Mouse (Mus musculus) testis, adult 2 months (tissue): ENCODE measurements around the gene Hykk. TPM values are rescaled to one million over a fixed set of nuclear protein-coding genes. Genes with fewer than 3 reads are reported as not detected.

Experiments used
- H3K27ac ChIP-seq: fragments of 200-500 bp; 2 replicates; pipeline ENCODE4 v1.5.1; 2012; ENCODE audit warnings: low read depth, low read length; ENCODE audit not compliant: control insufficient read depth, insufficient read depth
- H3K27me3 ChIP-seq: fragments of 200-500 bp; 2 replicates; pipeline ENCODE4 v1.6.1; 2012; ENCODE audit warnings: mild to moderate bottlenecking, low read length, moderate library complexity; ENCODE audit not compliant: control insufficient read depth, insufficient read depth
- H3K36me3 ChIP-seq: fragments of 200-500 bp; 2 replicates; pipeline ENCODE4 v1.6.1; 2012; ENCODE audit warnings: mild to moderate bottlenecking, low read length; ENCODE audit not compliant: control insufficient read depth, insufficient read depth
- H3K4me1 ChIP-seq: fragments of 200-500 bp; 2 replicates; pipeline ENCODE4 v1.6.1; 2012; ENCODE audit warnings: low read length; ENCODE audit not compliant: control insufficient read depth, insufficient read depth
- H3K4me3 ChIP-seq: fragments of 200-500 bp; 2 replicates; pipeline ENCODE4 v1.5.1; 2012; ENCODE audit warnings: low read depth, mild to moderate bottlenecking, low read length, moderate library complexity, mixed read lengths; ENCODE audit not compliant: control insufficient read depth
- CTCF ChIP-seq: fragments of 200-500 bp; IDR thresholded peaks from 2 replicates; pipeline ENCODE4 v1.5.1; 2012; ENCODE audit warnings: low read depth, mild to moderate bottlenecking, inconsistent platforms, low read length, moderate library complexity; ENCODE audit not compliant: control insufficient read depth, insufficient read depth, insufficient replicate concordance
- POLR2A ChIP-seq: fragments of 200-500 bp; IDR thresholded peaks from 2 replicates; pipeline ENCODE4 v1.6.1; 2012; ENCODE audit warnings: low read depth, mild to moderate bottlenecking, inconsistent platforms, low read length, moderate library complexity; ENCODE audit not compliant: control insufficient read depth
- polyA plus RNA-seq: library from polyadenylated mRNA; depleted of rRNA; stranded (reverse); fragments of >200 nt; gene quantifications from 2 replicates; pipeline ENCODE4 v1.2.3, GENCODE M21; 2012; rRNA removed

The Hykk gene
- polyA plus RNA-seq = 0.16 and 0.36 TPM in 2 replicates

DNA sequence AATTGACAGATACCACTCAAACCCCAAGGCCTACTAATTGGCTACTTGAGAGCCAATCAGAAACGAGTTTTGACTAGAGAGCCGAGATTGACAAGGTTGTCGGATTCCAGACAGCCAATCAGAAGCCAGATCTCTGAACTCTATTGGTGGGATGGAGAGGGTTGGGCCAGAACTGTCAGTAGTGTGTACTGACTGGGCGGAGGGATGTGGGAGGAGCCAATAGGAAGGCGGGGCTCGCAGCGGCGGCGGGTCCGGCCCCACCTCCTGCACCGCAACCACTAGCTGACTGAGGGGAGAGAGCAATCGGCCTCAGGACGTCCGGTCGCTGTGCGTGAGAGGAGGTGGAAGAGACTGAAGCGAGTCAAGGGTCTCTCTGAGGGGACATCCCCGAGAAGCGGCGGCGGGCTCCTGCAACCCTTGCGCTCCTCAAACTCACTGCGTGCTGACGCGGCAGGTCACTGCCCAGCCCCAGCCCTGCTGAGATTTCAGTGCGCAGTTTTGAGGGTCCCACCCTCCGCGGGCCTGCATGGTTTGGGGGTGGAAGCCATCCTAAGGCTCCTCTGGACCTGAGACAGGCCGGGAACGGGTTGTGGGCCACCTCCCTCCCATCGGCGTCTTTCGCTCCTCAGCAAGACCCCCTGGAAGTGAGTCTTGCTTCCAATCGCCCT lies at the start of gene Hykk:
Hykk (plus strand) TSS at position 274 of the 668 bp plus-strand sequence.
- TF ChIP-seq POLR2A = peak; percentile 29; the same call in 1 of the 2 replicates
- TF ChIP-seq CTCF = no peak

DNA sequence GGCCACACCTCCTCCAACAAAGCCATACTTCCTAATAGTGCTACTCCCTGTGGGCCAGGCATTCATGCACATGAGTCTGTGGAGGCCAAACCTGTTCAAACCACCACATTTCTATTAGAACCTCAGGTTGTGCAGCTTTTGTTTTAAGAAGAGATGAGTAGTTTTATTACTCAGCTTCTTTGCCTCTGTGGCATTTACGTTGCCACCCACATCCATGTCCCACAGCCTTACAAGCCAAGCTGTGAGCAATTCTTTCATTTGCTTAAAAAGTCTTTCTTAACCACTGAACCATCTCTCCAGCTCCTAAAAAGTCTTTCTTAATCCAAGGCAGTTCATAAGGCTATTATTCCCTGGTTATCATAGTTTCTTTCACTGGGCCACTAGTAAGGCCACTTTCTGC lies 38.3 kb upstream of the Hykk start:
- no peaks in the 10 kb centered on the region for H3K4me1 ChIP-seq
- TF ChIP-seq POLR2A (no peak), CTCF (no peak)
- H3K36me3 ChIP-seq = 0 out of 2 replicates have a peak, but pooled peaks cover 1% of the 10 kb centered on the region
- H3K4me3 ChIP-seq = no peak overlapping the region
- no peaks in the 10 kb centered on the region for H3K27me3 ChIP-seq
- H3K27ac ChIP-seq = no peak overlapping the region

More for the DNA sequence above, at the start of gene Hykk:
- H3K4me1 ChIP-seq = peaks cover 5% of the 10 kb centered on the region
- no peaks in the 10 kb centered on the region for H3K27me3 ChIP-seq
- H3K27ac ChIP-seq = 0 out of 2 replicates have a peak within 1 kb of the TSS, but pooled peaks have one; percentile 9
- no peaks in the 10 kb centered on the region for H3K36me3 ChIP-seq
- H3K4me3 ChIP-seq = peak within 1 kb of the TSS; percentile 90

DNA sequence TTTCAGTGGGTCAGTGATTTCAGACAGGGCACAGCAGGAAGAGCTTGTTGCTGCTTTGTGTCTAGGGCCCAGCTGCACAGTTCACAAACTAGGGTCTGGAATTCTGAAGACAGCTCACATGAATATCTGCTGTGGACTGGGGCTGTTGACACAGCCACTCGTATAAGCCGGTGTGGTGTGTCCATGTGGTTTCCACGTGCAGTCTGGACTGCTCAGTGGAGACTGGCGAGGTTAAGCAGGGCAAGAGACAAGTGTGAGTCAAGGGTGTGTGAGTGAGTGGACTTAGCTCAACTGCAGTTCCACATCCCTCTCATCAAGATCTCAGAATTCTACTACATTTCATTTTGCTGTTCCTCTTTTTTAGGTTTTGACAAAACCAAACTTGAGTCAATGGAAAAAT lies 25.0 kb upstream of the Hykk start:
- H3K27me3 ChIP-seq = no peaks in the 10 kb centered on the region
- H3K27ac ChIP-seq = no peak overlapping the region
- TF ChIP-seq CTCF (no peak), POLR2A (no peak)
- H3K36me3 ChIP-seq = peaks cover 2% of the 10 kb centered on the region; the same call in 1 of the 2 replicates
- no peaks in the 10 kb centered on the region for H3K4me1 ChIP-seq
- no peak overlapping the region for H3K4me3 ChIP-seq

DNA sequence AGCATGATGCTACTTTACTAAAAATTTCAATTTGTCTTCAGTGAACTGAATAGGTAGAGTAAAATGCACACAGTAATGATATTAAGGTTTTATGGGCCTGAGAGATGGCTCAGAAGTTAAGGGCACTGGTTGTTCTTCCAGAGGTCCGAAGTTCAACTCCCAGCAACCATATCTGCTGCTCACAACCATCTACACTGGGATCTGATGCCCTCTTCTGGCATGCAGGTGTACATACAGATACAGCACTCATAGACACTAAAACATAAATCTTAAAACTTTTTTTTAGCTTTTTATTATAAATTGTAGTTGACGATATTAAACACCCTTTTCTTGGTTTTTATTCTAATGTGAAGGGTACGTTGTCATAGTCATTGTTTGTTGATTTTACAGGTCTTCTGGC lies 20.0 kb upstream of the Hykk start:
- H3K4me1 ChIP-seq = no peaks in the 10 kb centered on the region
- H3K4me3 ChIP-seq = no peak overlapping the region
- H3K27ac ChIP-seq = no peak overlapping the region
- no peaks in the 10 kb centered on the region for H3K27me3 ChIP-seq
- TF ChIP-seq CTCF (no peak), POLR2A (no peak)
- peaks cover under 1% of the 10 kb centered on the region; the same call in 1 of the 2 replicates for H3K36me3 ChIP-seq

DNA sequence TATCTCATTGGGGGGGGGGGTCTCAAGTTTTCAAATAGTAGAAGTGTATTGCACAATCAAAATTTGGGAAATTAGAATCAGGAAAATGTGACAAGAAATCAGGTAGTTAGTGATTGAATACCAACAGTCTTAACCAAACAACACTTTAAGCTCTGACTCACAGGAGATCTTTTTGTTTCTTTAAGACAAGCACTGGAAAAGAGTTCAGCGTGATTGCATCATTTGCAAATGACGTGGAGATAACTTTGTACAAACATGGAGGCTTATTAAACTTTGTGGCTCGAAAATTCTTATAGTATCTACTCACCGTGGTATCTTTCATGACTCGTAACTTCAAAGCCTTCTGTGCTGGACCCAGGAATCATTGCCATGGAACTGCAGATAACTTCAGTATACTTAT lies 7.6 kb upstream of the Hykk start:
- Histone ChIP-seq H3K4me3 (no peak overlapping the region), H3K27ac (no peak overlapping the region), H3K4me1 (no peaks in the 10 kb centered on the region), H3K27me3 (no peaks in the 10 kb centered on the region), H3K36me3 (no peaks in the 10 kb centered on the region; the same call in 1 of the 2 replicates)
- no peak for TF ChIP-seq POLR2A
- no peak for TF ChIP-seq CTCF

DNA sequence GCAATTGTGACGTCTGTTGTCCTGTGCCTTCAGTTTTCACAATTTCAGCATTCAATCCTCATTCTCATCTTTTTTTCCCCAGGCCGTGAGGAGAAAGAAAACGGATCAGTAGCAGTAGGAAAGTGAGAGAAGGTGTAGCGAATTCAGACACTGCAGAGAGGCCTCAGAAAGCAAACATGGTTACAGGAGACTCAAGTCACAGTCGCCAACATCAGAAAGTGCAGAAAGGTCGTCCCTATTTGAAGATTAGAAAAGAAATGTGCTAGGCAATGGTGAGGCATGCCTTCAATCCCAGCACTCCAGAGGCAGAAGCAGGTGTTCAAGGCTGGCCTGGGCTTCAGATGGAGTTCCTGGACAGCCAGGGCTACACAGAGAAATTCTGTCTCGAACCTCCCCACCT lies 1.5 kb upstream of the Hykk start:
- Histone ChIP-seq H3K36me3 (no peaks in the 10 kb centered on the region), H3K4me1 (peaks cover 5% of the 10 kb centered on the region), H3K27ac (no peak overlapping the region), H3K4me3 (no peak overlapping the region), H3K27me3 (no peaks in the 10 kb centered on the region)
- TF ChIP-seq POLR2A (no peak), CTCF (no peak)

DNA sequence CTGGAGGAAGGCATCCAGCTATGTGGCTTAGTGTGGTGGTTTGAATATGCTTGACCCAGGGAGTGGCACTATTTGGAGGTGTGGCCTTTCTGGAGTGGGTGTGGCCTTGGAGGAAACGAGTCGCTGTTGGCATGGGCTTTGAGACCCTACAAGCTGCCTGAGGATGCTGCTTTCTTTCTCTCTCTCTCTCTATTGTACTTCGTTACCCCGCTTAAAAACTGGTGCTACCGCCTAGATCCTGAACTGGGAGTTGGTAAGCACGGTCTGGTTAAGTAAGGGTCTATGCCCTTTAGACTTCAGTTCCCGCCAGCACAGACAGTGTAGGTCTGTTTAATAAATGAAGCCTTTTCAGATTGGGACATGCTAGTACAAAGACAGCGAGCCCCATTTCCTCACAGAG lies 682 bp upstream of the Hykk start:
- H3K27me3 ChIP-seq = no peaks in the 10 kb centered on the region
- H3K4me1 ChIP-seq = peaks cover 5% of the 10 kb centered on the region
- H3K4me3 ChIP-seq = peak overlapping the region; percentile 90; the same call in 1 of the 2 replicates

More for the DNA sequence above, 682 bp upstream of the Hykk start:
- TF ChIP-seq POLR2A = no peak
- no peak for TF ChIP-seq CTCF
- H3K27ac ChIP-seq = no peak overlapping the region
- no peaks in the 10 kb centered on the region for H3K36me3 ChIP-seq
